Mouse (Mus musculus) heart, embryonic 10.5 days (tissue): ENCODE measurements around the gene Vsig8. TPM values are rescaled to one million over a fixed set of nuclear protein-coding genes. Genes with fewer than 3 reads are reported as not detected.

Experiments
- DNase-seq: peaks from one replicate; pipeline ENCODE4 v3.0.0-alpha.2; 2017; ENCODE audit warnings: low spot score
- H3K27ac ChIP-seq: fragments of 300-500 bp; sonication (generic); 2 replicates; pipeline ENCODE4 v1.5.1; 2016; ENCODE audit warnings: mild to moderate bottlenecking
- H3K27me3 ChIP-seq: fragments of 300-500 bp; sonication (generic); 2 replicates; pipeline ENCODE4 v1.6.1; 2016; ENCODE audit warnings: mild to moderate bottlenecking; ENCODE audit not compliant: poor library complexity, insufficient read depth, severe bottlenecking
- H3K36me3 ChIP-seq: fragments of 300-500 bp; sonication (generic); 2 replicates; pipeline ENCODE4 v1.6.1; 2016; ENCODE audit warnings: mild to moderate bottlenecking, moderate library complexity
- H3K4me1 ChIP-seq: fragments of 300-500 bp; sonication (generic); 2 replicates; pipeline ENCODE4 v1.6.1; 2016; ENCODE audit warnings: mild to moderate bottlenecking
- H3K4me3 ChIP-seq: fragments of 300-500 bp; sonication (generic); 2 replicates; pipeline ENCODE4 v1.5.1; 2016; ENCODE audit warnings: mild to moderate bottlenecking, moderate library complexity
- H3K9me3 ChIP-seq: fragments of 300-500 bp; sonication (generic); 2 replicates; pipeline ENCODE4 v1.6.1; 2016; ENCODE audit warnings: mild to moderate bottlenecking, moderate library complexity
- WGBS: fragments of 180-500 bp; shearing (Covaris S2); methylation state at CpG from one replicate; pipeline ENCODE4 v1.1.7; 2016; 5-methylcytosine and 5-hydroxymethylcytosine counted together
- polyA plus RNA-seq: library from polyadenylated mRNA; unstranded; fragments of >200 nt; fragmentation: Nextera tagmentation; extraction: Ambion mirVana; gene quantifications from 2 replicates; pipeline ENCODE4 v1.2.1, GENCODE M21; 2016

Vsig8 gene
- 0.12 TPM in 1 of 2 replicates, not detected in the other for polyA plus RNA-seq

DNA sequence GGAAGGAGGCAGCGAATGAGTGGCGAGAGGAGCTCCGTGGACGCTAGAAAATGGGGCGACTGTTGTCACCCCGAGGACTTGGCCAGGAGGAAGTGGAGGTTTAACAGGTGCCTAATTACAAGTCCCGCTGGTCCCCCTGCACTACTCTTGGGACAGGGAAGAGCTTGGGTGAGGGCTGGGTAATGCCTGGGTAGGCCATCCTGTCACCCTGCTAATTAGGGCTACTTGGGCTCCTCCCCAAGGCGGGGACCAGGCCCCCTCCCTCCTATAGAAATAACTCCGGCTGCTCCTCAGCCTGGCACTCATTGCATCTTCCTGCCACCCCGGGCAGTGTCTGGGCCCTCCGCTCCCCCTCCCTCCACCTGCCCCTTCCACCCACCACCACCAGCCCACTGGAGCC lies at the start of gene Vsig8:
Vsig8 (plus strand) TSS at position 301 of the 400 bp plus-strand sequence.
- Histone ChIP-seq H3K4me1 (peaks cover 17% of the 10 kb centered on the region), H3K9me3 (no peaks in the 10 kb centered on the region), H3K4me3 (no peak within 1 kb of the TSS), H3K27me3 (peaks cover 76% of the 10 kb centered on the region), H3K36me3 (no peaks in the 10 kb centered on the region), H3K27ac (no peak within 1 kb of the TSS)
- DNase-seq, result no peak
- 71% methylated on average over 11 of the region's 11 CpGs for WGBS

DNA sequence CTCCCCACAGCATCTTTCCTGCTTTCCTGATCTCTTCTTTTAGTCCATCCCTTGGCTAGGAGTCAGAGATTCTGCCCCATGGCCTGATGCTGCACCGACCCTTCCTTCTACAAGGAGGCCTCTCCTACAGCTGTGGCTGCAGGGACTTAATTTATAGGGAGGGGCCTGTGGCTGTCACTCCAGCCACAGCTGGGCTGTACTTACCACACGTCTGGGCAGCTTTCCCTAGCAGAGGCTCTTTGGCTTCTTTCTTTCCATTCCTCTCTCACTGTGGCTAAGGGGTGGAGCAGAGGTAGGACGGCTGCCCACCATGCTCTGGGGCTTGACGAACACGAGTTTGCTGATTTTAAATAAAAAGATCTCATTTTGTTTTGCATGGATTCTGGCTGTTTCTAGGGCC lies 48.7 kb upstream of the Vsig8 start:
- Histone ChIP-seq H3K36me3 (peaks cover 34% of the 10 kb centered on the region), H3K4me1 (peaks cover 69% of the 10 kb centered on the region), H3K27me3 (0 out of 2 replicates have a peak, but pooled peaks cover under 1% of the 10 kb centered on the region), H3K9me3 (no peaks in the 10 kb centered on the region), H3K27ac (no peak overlapping the region), H3K4me3 (no peak overlapping the region)
- no peak for DNase-seq
- 54% methylated on average over 5 of the region's 5 CpGs for WGBS

DNA sequence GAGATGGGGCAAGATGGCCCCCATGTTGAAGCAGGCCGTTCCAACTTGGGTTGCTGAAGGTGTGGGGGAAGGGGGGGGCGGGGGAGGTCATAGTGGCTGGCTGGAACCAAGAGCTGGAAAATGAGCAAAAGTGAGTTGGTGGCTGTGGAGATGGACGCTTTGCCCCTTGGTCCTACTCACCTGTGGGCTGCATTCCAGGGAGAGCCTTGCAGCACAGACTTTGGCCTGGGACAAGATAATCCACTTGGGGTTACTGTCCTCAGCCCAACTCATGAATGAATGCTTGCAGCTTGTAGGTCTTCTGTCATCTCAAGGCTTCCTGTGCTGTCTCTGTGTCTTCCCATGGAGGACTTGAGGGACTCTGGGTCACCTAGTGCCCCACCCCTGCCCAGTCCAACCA lies 48.0 kb upstream of the Vsig8 start:
- peak overlapping the region; percentile 17 for H3K27ac ChIP-seq
- WGBS, result 72% methylated on average over 3 of the region's 3 CpGs
- peaks cover 65% of the 10 kb centered on the region for H3K4me1 ChIP-seq

DNA sequence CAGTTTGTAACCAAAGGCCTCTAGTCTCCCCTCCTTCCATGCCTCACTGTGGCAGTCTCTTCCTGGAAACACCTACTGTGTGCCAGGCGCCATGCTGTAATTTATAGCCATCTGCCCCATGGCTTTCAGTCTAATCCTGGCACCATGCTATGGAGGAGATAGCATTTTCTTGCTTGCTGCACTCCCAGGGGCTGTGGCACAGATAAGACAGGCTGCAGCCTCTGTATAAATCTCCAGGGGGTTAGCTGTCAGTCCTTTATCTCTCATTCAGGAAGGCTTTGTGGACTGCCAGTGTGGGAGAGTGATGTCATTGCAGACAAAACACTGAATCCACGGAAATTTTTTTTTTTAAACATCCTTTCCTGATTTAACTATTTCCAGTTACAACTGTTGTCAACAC lies 47.6 kb upstream of the Vsig8 start:
- Histone ChIP-seq H3K4me3 (no peak overlapping the region), H3K9me3 (no peaks in the 10 kb centered on the region), H3K27ac (peak overlapping the region; percentile 17; the same call in 1 of the 2 replicates), H3K27me3 (no peaks in the 10 kb centered on the region), H3K4me1 (peaks cover 65% of the 10 kb centered on the region), H3K36me3 (peaks cover 31% of the 10 kb centered on the region)
- DNase-seq, result no peak
- WGBS, result 23% methylated on average over 2 of the region's 2 CpGs

More for the DNA sequence above, 48.0 kb upstream of the Vsig8 start:
- Histone ChIP-seq H3K9me3 (no peaks in the 10 kb centered on the region), H3K4me3 (no peak overlapping the region), H3K36me3 (peaks cover 31% of the 10 kb centered on the region), H3K27me3 (no peaks in the 10 kb centered on the region)
- DNase-seq, result no peak

DNA sequence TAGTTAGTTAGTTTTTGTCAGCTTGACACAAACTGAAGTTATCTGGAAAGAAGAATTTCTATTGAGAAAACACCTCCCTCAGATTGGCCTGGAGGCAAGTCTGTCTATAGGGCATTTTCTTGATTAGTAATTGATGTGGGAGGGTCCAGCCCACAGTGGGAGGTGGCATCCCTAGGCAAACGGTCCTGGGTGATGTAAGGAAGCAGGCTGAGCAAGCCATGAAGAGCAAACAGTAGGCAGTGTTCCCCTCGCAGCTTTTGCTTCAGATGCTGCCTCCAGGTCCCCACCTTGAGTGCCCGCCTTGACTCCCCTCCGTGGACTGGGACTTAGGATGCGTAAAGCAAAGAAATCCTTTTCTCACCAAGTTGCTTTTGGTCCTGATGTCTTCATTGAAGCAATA lies 46.5 kb upstream of the Vsig8 start:
- Histone ChIP-seq H3K27me3 (no peaks in the 10 kb centered on the region), H3K9me3 (no peaks in the 10 kb centered on the region), H3K4me1 (peaks cover 63% of the 10 kb centered on the region), H3K36me3 (peaks cover 31% of the 10 kb centered on the region), H3K27ac (no peak overlapping the region), H3K4me3 (no peak overlapping the region)
- DNase-seq, result no peak
- 73% methylated on average over 5 of the region's 5 CpGs for WGBS

DNA sequence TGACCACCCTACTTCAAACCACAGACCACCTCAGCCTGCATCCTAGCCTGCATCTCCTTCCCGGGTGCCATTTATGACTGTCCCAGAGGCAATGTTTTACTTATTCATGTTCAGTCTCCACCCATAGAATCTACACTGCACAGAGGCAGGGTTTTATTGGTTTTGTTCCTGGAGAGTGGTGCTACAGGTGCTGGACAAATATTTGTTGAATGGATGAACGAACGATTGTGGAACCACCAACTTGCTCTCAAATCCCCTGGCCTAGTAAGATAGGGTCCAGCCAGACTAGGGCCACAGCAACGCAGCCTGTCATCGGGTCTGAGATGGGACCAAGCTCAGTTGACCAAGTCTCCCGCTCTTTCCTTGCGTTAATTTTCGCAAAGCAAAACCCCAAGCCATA lies 45.8 kb upstream of the Vsig8 start:
- DNase-seq, result no peak
- H3K36me3 ChIP-seq, result peaks cover 28% of the 10 kb centered on the region
- no peaks in the 10 kb centered on the region for H3K9me3 ChIP-seq
- 0 out of 2 replicates have a peak overlapping the region, but pooled peaks have one; percentile 16 for H3K27ac ChIP-seq
- WGBS, result 43% methylated on average over 8 of the region's 8 CpGs
- peaks cover 59% of the 10 kb centered on the region for H3K4me1 ChIP-seq
- H3K4me3 ChIP-seq, result no peak overlapping the region
- no peaks in the 10 kb centered on the region for H3K27me3 ChIP-seq

DNA sequence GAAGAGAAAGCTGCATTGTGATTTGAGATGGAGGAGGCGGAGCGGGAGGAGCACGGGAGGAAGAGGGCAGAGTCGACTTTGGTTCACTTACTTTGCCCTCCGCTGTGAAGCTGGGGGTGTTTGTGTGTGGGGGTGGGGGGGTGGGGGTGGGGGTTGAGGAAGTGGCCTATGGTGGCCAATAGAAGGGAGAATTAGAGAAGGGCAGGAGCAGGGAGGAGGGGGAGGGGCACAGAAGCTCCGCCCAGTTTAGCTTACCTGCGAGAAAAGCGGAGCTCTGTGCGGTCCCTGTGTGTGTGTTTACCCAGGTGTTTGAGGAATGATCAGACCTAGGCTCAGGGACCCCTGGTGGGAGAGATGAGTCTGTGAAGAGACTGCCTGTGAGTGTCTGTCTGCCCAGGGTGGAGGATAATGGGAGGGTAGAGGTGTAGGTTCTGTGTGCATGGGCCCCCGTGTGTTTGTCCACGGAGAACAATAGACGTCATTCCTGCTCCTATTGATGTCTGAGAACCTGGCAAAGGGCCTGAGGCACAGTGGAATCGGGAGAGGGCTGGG lies 45.2 kb upstream of the Vsig8 start:
- no peak for DNase-seq
- WGBS, result 33% methylated on average over 13 of the region's 13 CpGs
- no peaks in the 10 kb centered on the region for H3K27me3 ChIP-seq
- peaks cover 59% of the 10 kb centered on the region for H3K4me1 ChIP-seq
- H3K9me3 ChIP-seq, result no peaks in the 10 kb centered on the region
- H3K27ac ChIP-seq, result peak overlapping the region; percentile 16; the same call in 1 of the 2 replicates
- no peak overlapping the region for H3K4me3 ChIP-seq
- H3K36me3 ChIP-seq, result peaks cover 23% of the 10 kb centered on the region

DNA sequence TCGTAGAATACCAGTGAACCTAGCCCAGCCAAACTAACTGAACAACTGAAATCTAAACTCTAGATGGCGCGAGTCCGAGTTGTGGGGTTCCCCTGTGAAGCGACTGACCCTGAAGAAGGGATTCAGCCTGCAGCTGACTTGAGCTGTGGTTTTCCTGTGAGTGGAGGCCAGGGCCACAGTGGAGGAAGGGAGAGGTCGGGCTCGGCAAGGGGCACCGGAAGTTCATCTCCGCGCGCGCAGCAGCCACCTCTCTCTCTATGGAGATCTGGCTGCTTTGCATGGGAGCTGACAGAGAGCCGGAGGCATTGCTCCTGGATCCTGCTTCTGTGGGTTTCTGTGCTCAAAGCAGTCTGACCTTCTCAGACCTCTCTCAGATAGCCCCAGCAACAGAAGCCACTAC lies 42.8 kb upstream of the Vsig8 start:
- Histone ChIP-seq H3K36me3 (no peaks in the 10 kb centered on the region), H3K27me3 (no peaks in the 10 kb centered on the region), H3K4me3 (no peak overlapping the region; the same call in 1 of the 2 replicates), H3K4me1 (peaks cover 45% of the 10 kb centered on the region), H3K27ac (peak overlapping the region; percentile 81), H3K9me3 (peaks cover 3% of the 10 kb centered on the region; the same call in 1 of the 2 replicates)
- 16% methylated on average over 13 of the region's 13 CpGs for WGBS
- no peak for DNase-seq

DNA sequence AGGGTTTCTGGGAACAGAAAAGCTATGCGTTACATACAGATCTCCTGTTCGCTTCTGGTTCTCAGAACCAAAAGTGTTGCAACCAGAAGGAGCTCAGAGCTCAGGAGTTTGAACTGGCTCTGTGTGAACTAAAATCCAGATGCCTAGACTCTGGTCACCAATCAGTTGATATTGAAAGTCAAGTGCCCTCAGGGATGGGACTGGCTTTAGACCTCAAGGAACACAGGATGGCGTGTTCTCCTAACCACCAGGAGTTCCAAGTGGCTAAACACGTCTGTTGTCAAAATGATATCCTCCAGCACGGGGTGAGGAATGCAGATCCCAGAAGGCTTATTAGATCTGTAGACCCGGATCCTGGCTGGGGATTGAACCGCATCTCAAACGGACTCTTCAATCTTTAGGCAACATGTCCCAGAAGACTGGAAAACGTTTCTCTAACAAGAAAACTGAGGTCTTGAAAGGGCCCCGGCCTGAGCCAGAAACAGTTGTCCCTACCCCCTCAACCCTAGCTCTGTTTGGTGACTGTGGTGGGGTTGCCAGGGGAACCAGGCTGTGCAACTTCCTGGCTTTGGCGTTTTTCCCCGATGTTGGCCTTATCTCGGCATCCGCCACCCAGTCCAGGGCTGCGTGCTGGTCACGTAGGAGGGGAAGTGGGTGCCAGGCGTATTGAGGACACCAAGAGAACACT lies 42.1 kb upstream of the Vsig8 start:
- Histone ChIP-seq H3K36me3 (no peaks in the 10 kb centered on the region), H3K4me3 (no peak overlapping the region), H3K27ac (peak overlapping the region; percentile 81), H3K27me3 (no peaks in the 10 kb centered on the region), H3K4me1 (peaks cover 40% of the 10 kb centered on the region), H3K9me3 (peaks cover 3% of the 10 kb centered on the region; the same call in 1 of the 2 replicates)
- 42% methylated on average over 17 of the region's 17 CpGs for WGBS
- DNase-seq, result peak; percentile 88

DNA sequence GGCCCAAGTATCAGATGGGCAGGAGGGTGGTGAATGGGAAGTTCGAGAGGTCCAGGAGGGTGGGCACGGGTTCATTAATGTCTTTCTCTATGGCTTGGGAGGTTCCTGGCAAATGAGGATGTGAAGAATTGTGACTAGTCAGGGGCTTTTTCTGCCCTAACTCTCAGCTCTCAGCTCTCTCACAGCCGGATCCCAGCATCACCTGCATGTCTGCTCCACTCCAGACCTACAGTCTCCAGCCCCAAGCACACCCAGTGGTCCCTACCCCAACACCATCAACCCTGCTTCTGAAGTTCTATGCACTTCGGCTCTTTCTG lies 41.6 kb upstream of the Vsig8 start:
- H3K27ac ChIP-seq, result peak overlapping the region; percentile 81
- DNase-seq, result no peak
- H3K9me3 ChIP-seq, result peaks cover 3% of the 10 kb centered on the region; the same call in 1 of the 2 replicates
- H3K4me3 ChIP-seq, result no peak overlapping the region
- no peaks in the 10 kb centered on the region for H3K27me3 ChIP-seq
- H3K36me3 ChIP-seq, result no peaks in the 10 kb centered on the region
- peaks cover 39% of the 10 kb centered on the region for H3K4me1 ChIP-seq
- WGBS, result 60% methylated on average over 4 of the region's 4 CpGs

DNA sequence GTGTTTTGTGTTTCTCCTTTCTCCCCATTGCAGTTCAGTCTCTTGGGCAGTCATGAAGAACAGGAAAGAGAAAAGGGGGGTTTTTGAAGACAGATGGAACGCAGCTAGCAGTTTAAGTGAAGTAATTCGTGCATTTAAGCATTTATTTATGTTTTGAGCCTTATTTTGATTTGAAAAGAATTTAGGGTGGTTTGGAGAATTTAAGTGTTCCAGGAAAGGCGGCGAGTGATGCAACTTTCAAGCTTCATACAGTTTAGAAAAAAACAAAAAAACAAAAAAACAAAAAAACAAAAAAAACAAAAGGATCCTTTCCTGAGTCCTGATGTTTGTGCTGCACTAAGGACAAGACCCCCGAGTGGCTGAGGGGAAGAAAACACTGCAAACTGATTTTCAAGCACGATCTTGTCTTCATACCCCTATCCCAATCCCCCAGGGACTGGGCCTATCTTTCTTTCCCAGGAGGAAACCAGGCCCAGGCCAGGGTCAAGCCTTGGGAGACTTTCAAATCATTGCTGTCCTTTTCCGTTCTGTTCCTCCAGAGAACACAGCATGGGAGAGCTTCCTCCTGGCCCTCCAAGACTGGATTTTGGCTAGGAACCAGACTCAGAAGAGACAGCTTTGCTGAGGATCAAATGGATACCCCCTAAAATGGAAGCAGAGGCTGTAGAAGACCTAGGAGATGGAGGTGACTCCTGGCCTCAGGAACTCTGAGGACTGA lies 41.0 kb upstream of the Vsig8 start:
- H3K27me3 ChIP-seq, result no peaks in the 10 kb centered on the region
- H3K36me3 ChIP-seq, result no peaks in the 10 kb centered on the region
- H3K4me3 ChIP-seq, result no peak overlapping the region
- H3K9me3 ChIP-seq, result peaks cover 3% of the 10 kb centered on the region; the same call in 1 of the 2 replicates
- no peak for DNase-seq
- 72% methylated on average over 7 of the region's 7 CpGs for WGBS
- H3K27ac ChIP-seq, result peak overlapping the region; percentile 81
- peaks cover 41% of the 10 kb centered on the region for H3K4me1 ChIP-seq

DNA sequence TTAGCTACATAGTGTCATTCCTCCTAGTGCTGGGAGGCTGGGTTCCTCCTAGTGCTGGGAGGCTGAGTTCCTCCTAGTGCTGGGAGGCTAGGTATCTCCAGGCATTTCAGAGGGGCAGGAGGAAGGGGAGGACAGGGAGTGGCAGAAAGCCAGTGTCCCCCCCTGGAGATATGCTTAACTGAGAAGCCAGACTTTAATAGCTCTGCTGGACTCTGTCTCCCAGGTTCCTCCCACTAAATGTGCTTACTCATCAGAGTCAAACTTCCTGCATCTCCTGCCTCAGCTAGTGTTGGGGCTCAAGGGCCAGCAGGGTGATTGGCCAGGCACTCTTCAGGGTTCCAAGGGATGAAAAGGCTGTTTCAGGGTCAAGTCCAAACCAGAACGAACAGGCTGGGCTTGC lies 40.3 kb upstream of the Vsig8 start:
- H3K9me3 ChIP-seq, result peaks cover 3% of the 10 kb centered on the region; the same call in 1 of the 2 replicates
- 76% methylated on average over 1 of the region's 1 CpGs for WGBS
- H3K27ac ChIP-seq, result peak overlapping the region; percentile 64; the same call in 1 of the 2 replicates
- H3K4me3 ChIP-seq, result no peak overlapping the region
- H3K36me3 ChIP-seq, result no peaks in the 10 kb centered on the region
- peaks cover 45% of the 10 kb centered on the region for H3K4me1 ChIP-seq
- H3K27me3 ChIP-seq, result no peaks in the 10 kb centered on the region
- DNase-seq, result no peak

DNA sequence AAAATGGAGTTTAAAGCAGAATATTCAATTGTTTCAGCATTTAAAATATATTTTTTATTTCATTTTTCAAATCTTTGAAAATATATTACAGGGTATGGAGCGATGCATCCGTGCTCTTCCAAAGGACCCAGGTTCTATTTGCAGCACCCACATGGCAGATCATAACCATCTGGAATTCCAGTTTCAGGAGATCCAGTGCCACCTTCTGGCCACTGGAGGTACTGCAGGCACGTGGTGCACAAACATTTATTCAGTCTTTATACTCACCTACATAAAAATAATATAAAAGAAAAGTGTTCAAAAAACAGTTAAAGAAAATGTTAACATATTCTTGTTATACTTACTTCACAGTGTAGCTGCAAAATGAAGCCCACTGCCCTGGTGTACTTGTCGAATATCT lies 37.7 kb upstream of the Vsig8 start:
- Histone ChIP-seq H3K27ac (no peak overlapping the region), H3K27me3 (0 out of 2 replicates have a peak, but pooled peaks cover 5% of the 10 kb centered on the region), H3K4me3 (no peak overlapping the region), H3K9me3 (peaks cover 3% of the 10 kb centered on the region; the same call in 1 of the 2 replicates), H3K36me3 (no peaks in the 10 kb centered on the region), H3K4me1 (peaks cover 38% of the 10 kb centered on the region)
- WGBS, result 68% methylated on average over 4 of the region's 4 CpGs
- no peak for DNase-seq
